Mouse (Mus musculus) embryonic stem cell, embryonic (primary cell): ENCODE results near the gene Gm10491.
"Not testable (repeated sequence)": the region's sequence is repeated elsewhere in the genome, so short reads cannot be mapped to it uniquely, and the experiment has no call there.

Experiments
- CTCF ChIA-PET, 4 experiments: fragments of 300-600 bp in 2 of 4; fragments of 350-600 bp in 2 of 4; sonication (Branson Sonifier 250); formaldehyde crosslinking; loops; one replicate each; lab custom pipeline; 2022; ENCODE audit warnings: inconsistent platforms in 2 of 4; lab: Charles Lee
- POLR2A ChIA-PET, 4 experiments: fragments of 300-600 bp in 2 of 4; fragments of 350-600 bp in 2 of 4; sonication (Branson Sonifier 250); formaldehyde crosslinking; loops; one replicate each; lab custom pipeline; 2022; ENCODE audit warnings: antibody characterized with exemption in 4 of 4, inconsistent platforms in 1 of 4; lab: Charles Lee

Gene Gm10491

DNA sequence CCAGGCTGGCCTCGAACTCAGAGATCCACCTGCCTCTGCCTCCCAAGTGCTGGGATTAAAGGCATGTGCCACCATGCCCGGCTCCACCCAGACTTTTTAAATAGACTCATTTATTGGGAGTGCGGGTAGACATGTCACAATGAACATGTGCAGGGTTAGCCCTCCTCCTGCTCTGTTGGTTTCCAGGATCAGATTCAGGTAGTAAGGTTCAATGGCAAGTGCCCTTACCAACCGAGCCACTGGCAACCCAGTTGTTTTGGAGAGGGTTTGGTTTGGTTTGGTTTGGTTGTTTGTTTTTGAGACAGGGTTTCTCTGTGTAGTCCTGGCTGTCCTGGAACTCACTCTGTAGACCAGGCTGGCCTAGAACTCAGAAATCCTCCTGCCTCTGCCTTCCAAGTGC is 1.6 kb upstream of the Gm10491 start, which contains the start of gene Gm10490:
Gene Gm10490 (plus strand): TSS at position 301 of the 400 bp plus-strand sequence.
- POLR2A ChIA-PET, result not testable (repeated sequence)
- CTCF ChIA-PET, result interaction anchor here in 1 of 4 experiments (1.1 kb wide), 1 partner anchor 107 kb away, joined by 3 read pairs; no protein-coding TSS in a partner anchor

DNA sequence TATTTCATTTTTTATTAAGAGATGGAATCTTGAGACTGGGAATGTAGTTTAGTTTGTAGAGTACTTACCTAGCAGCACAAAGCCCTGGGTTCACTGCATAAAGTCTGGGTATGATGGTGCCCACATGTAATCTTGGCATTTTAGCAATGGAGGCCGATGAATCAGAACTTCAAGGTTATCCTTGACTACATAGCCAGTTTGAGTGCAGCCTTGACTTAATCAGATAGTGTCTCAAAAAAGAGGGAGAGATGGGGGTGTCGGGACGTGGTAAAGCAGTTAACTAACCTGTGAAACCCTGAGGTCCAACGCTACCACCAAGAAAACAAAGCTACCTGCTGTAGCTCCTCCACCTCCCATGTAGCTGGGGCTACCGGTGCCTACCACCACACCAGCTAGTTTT is 3.2 kb downstream of the Gm10491 start:
- ChIA-PET CTCF (interaction anchor here in 1 of 4 experiments (0.8 kb wide), 1 partner anchor 111 kb away, joined by 3 read pairs; no protein-coding TSS in a partner anchor), POLR2A (no interaction called here)

DNA sequence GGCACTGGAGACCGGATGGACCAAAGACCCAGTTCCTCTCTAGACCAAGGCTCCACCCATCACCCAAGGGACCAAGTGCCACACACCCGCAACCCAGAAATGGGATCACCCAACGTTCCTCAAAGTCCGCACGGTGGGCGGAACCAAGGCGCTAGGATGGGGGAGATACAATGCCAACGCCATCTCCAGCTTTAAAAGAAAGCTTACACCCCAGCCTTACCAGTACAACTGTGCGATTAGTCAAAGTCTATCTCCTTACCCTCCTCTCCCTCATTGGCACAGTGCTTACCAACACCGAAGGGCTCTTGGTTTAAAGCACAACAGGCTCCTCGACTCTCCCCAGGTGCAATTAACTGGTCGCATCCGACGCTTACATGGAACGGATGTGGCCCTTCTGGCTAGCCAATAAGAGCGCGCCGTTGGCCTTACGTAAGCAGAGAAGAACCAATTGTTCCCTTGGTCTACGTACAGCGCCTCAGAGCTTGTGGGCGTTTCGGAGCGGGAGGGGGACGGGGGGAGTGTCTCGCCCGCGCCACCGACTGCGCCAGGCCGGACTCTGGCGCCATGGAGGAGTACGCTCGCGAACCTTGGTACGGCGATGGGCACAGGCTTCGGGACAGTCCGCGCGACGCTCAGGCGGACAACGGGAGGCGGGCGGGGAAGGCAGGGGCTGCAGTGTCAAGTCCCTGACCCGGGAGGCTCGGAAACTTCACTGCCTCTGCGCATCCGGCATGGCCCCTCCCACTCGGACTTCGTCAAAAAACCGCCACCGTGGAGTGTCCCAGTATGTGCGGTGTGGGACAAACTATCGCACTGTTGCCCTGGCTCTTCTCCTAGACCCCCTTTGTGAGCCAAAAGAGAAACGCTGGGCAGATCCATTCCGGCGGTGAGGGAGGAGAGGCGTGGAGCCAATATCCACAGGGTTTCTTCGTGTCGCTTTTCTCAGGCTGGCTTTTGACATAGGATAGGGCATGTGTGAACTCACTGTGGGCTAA is 8.5 kb downstream of the Gm10491 start, which contains the start of the genes Pqbp1 and Timm17b:
Gene Pqbp1 (minus strand): TSS at position 390 of the 995 bp plus-strand sequence.
Gene Timm17b (plus strand): TSS at position 478 of the 995 bp plus-strand sequence.
- CTCF ChIA-PET, result interaction anchor here in 3 of 4 experiments (0.5 to 1.6 kb wide), 6 partner anchors 11 to 205 kb away, joined by 3 to 4 read pairs (median 3); no protein-coding TSS in a partner anchor
- POLR2A ChIA-PET, result interaction anchor here in 3 of 4 experiments (0.6 to 2.3 kb wide), 21 partner anchors 9 to 175 kb away, joined by 3 to 15 read pairs (median 3); partner anchors contain the start of genes Slc35a2 (in 2 of the 3), Hdac6 (in 1 of the 3), Otud5 (in 1 of the 3) and Suv39h1 (in 1 of the 3)

DNA sequence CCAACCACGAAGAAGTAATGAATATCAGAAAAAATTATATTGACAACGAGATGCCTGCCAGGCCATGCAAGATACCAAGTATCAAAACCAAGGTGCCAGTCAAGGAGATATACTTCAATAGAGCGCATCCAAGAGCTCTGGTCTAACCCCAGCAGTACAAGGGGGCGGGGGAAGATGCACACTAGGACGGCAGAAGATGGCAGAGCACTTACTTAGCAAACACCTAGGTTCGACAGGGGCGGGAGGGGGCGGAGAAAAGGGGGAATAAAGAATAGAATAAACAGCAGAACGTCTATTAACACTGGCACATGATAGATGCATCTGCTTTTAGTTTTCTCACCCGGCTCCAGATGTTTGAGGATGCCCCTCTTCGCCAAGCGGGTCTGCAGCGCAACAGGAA is 9.4 kb downstream of the Gm10491 start:
- ChIA-PET POLR2A (interaction anchor here in 2 of 4 experiments (0.6 to 2.3 kb wide), 7 partner anchors 13 to 134 kb away, joined by 3 to 15 read pairs (median 3); partner anchors contain the start of genes Slc35a2 (in 2 of the 2) and Otud5 (in 1 of the 2)), CTCF (interaction anchor here in 3 of 4 experiments (0.5 to 1.6 kb wide), 4 partner anchors 10 to 206 kb away, joined by 3 to 4 read pairs (median 4); no protein-coding TSS in a partner anchor)

DNA sequence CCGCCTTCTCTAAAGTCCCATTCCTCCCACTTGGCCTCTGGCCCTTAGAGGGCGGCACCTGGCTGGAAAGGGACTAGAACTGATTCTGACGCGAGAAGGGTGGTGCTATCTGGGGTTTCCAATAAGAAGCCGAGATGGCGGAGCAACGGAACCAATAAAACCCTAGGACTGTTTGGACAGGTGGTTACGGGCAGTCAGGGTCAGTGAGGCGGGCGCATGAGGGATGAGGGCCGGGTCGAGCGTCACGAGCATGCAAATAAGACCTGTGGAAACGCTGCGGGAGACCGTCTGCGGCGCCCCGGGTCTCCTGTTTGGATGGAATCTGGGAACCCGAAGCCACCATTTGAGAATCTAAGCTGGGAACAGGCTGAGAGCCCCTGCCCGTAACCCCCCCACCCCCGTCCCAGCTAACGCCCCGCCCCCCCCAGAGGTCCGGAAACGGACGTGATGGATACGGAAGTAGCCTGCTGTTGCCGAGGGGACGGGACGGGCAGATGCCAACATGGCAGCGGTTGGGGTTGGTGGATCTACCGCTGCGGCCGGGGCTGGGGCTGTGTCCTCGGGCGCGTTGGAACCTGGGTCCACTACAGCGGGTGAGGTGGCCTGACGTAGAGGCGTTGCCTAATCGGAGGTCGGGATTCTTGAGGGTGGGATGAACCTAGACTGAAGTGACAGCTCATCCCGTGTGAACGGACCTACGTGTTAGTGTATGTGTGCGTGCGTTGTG is 23.6 kb downstream of the Gm10491 start, which contains the start of gene Slc35a2:
Gene Slc35a2 (plus strand): TSS at position 188 of the 727 bp plus-strand sequence.
- POLR2A ChIA-PET, result interaction anchor here in 2 of 4 experiments (0.6 to 3.5 kb wide), 21 partner anchors 9 to 508 kb away, joined by 3 to 15 read pairs (median 3); partner anchors contain the start of genes Pqbp1 (in 2 of the 2), Timm17b (in 2 of the 2), Eras (in 1 of the 2) and Rbm3 (in 1 of the 2)
- CTCF ChIA-PET, result no interaction called here

DNA sequence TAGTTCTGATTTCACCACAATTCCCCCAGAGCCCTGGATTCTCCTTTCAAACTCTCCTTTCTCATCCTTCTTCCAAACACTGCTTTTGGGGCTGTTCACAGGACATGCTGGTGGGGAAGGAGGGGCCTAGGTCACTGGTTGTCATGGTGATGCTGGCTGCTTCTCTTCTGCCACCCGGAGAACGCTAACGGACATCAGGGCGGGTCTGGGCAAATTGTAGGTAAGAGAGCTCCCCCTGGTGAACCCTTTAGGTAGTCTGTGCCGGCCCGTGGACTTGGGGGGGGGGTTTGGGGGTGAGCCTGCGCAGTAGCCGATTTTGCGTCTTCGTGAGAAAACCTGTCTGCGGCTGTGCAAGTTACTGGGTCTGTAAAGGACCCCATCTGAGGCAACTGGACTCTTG is 27.8 kb downstream of the Gm10491 start:
- CTCF ChIA-PET, result interaction anchor here in 2 of 4 experiments (0.6 to 1.0 kb wide), 10 partner anchors 10 to 839 kb away, joined by 3 to 11 read pairs (median 4); partner anchors contain the start of genes Ccnb3 (in 1 of the 2) and Hdac6 (in 1 of the 2)
- POLR2A ChIA-PET, result interaction anchor here (0.6 to 1.0 kb wide), 8 partner anchors 10 to 977 kb away, joined by 3 to 5 read pairs (median 3); partner anchors contain the start of genes Pqbp1 (in 1 of the 4) and Timm17b (in 1 of the 4)

DNA sequence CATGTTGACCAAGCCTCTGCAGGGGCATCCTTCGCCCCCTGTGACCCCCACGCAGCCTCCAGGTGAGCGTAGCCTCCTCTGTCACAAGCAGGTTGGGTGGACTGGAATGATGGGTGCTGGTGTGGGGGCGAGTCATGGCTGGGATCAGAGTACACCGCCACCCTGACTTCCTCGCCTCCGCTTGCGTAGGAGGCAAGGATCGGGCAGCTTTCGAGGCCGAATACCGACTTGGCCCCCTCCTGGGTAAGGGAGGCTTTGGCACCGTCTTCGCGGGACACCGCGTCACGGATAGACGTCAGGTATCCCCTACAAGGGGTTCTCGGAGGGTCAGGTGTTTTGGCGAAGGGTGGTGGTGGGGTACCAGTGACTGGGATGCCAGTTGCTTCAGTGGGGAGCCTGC is 29.1 kb downstream of the Gm10491 start:
- POLR2A ChIA-PET, result interaction anchor here in 1 of 4 experiments (1.1 kb wide), 1 partner anchor 13 kb away, joined by 4 read pairs; no protein-coding TSS in a partner anchor

DNA sequence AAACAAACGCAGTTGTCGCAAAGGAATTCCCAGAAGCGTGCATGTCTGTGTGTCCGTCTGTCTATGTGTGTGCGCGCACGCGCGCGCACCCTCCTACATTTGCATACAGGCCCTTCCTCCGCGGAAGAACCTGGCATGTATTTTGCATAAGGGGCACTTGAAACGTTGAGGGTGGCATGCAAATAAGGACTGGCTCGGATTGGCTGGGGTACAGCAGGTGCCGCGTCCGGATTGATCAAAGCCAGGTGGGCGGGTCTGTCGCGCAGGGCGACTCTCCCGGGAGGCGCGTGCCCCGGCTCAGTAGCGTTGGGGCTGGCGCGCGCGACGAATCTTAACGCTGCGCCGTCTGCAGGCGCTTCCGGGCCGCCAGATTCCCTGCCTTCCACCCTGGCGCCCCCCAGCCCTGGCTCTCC is 29.6 kb downstream of the Gm10491 start, which contains the start of gene Pim2:
Gene Pim2 (plus strand): TSS at position 256 of the 413 bp plus-strand sequence.
- CTCF ChIA-PET, result no interaction called here
- POLR2A ChIA-PET, result interaction anchor here in 1 of 4 experiments (1.1 to 1.2 kb wide), 2 partner anchors 13 to 21 kb away, joined by 4 read pairs; partner anchors contain the start of genes Pqbp1 and Timm17b

More for the DNA sequence above, 29.1 kb downstream of the Gm10491 start:
- CTCF ChIA-PET, result no interaction called here

DNA sequence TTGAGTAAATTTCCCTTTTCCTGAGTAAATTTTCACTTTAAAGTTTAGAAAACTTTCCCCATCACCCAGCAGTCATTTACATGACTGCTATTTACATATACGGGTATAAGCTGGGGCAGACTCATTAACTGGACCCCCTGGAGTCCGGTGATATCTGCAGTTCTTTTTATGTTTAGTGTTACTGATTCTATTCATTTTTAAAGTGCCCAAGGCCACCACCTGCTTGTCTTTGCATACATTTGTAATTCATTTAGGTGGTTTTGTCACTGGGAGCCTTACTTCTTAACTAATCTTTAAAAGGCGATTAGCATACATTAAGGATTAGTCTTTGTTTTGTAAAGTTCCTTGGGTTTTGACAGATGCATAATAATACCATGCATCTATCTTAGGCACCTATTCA is 37.8 kb downstream of the Gm10491 start:
- CTCF ChIA-PET, result interaction anchor here in 2 of 4 experiments (0.5 to 0.8 kb wide), 4 partner anchors 10 to 322 kb away, joined by 3 to 5 read pairs (median 4); no protein-coding TSS in a partner anchor
- POLR2A ChIA-PET, result interaction anchor here in 3 of 4 experiments (0.7 to 1.8 kb wide), 14 partner anchors 10 to 263 kb away, joined by 3 to 7 read pairs (median 3); partner anchors contain the start of genes Hdac6 (in 2 of the 3), Otud5 (in 2 of the 3), Slc35a2 (in 1 of the 3) and Wdr13 (in 1 of the 3)

DNA sequence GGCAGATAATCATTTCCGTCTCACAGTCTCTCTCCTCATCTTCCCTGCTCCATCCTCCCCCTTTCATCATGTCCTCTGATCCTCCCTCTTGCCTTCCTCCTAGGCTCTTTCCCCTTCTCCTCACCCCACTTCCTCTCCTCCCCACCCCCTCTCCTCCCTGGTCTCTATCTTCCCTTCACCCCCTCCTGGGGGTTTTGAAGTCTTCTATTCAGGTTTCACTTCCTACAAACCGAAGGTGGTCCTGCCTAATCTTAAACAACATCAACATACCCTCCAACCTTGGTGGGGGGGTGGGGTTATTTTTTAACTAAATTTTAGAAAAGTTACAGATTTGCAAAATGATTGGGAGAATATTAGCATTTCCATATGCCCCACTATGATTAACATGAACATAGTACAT is 39.1 kb downstream of the Gm10491 start:
- ChIA-PET POLR2A (no interaction called here), CTCF (no interaction called here)

DNA sequence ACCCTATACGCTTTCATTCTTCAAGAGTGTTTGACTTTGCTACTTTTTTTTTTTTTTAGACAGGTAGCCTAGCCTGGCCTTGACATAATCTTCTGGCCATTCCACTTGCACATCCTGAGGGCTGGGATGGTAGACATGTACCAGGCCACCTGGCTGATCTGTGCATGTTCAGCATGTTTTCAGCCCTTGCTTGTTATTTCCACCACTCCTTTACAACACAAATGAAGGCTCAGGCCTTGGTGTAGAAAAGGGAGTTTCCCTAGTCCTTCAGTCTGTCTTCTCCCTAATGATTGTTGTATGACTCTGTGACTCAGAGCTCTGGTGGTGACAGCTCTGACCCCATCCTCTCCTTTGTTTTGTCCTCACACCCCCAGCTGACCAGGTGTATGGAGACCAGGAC is 40.5 kb downstream of the Gm10491 start:
- POLR2A ChIA-PET, result interaction anchor here in 1 of 4 experiments (0.7 kb wide), 1 partner anchor 90 kb away, joined by 5 read pairs; no protein-coding TSS in a partner anchor
- CTCF ChIA-PET, result no interaction called here

DNA sequence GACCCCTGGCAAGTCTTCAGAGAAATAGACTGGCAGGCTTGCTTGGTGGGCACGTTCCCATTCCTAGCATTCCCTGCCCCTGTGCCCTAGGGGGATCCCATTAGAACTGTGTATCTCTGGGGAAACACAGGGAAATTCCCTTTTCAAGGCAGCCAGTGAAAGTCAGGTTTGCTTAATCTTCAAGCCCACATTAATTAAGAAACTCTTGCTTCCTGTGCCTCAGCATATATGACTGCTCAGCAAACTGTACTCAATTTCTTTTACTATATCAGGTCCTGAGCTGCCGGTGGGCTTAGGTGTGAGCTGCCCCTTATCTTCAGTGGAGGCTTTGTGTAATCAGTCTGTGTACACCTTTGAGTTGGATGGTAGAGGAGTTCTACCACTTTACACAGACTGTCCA is 41.8 kb downstream of the Gm10491 start:
- ChIA-PET POLR2A (interaction anchor here in 2 of 4 experiments (0.7 to 1.7 kb wide), 3 partner anchors 10 to 83 kb away, joined by 3 to 9 read pairs (median 4); partner anchors contain the start of gene Pim2 (in 1 of the 2)), CTCF (no interaction called here)

DNA sequence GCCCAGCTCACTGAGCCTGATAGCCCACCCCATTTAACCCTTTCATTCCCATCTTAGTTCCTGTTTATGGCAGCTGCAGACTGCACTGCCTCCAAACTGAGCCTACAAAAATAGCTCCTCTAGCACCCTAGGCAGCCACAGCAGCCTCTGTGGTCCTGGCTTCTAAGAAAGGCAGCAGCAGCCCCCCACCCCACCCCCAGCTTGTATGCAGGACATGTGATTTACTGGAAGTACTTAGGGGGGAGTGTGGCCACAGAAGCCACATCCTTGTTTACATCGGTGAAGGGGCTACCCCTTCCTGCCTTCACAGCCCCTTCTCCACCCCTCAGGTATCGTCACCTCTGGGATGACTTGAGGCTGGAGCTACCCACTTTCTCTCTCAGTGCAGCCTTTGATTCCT is 42.3 kb downstream of the Gm10491 start:
- POLR2A ChIA-PET, result interaction anchor here in 2 of 4 experiments (0.7 to 1.7 kb wide), 2 partner anchors 9 to 13 kb away, joined by 3 to 4 read pairs; partner anchors contain the start of gene Pim2 (in 1 of the 2)
- CTCF ChIA-PET, result interaction anchor here in 1 of 4 experiments (0.8 to 0.9 kb wide), 2 partner anchors 24 to 40 kb away, joined by 3 read pairs; no protein-coding TSS in a partner anchor

DNA sequence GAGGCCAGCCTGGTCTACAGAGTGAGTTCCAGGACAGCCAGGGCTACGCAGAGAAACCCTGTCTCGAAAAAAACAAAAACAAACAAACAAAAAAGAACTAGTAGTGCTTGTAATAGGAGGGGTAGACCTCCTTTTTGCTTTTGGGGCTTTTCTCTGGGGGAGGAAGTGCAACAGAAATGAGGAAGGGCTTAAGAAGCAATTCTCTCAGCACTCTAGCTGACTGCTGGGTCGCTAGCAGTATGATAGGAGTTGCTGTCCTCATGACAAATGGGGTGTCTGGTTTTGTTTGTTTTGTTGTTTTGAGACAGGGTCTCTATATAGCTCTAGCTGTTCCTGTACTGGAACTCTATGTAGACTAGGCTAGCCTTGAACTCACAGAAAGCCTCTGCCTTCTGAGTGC is 43.1 kb downstream of the Gm10491 start:
- ChIA-PET POLR2A (interaction anchor here in 2 of 4 experiments (1.3 to 1.7 kb wide), 2 partner anchors 14 to 19 kb away, joined by 3 to 4 read pairs; partner anchors contain the start of gene Pim2 (in 1 of the 2)), CTCF (interaction anchor here in 1 of 4 experiments (0.8 to 0.9 kb wide), 2 partner anchors 23 to 39 kb away, joined by 3 read pairs; no protein-coding TSS in a partner anchor)

DNA sequence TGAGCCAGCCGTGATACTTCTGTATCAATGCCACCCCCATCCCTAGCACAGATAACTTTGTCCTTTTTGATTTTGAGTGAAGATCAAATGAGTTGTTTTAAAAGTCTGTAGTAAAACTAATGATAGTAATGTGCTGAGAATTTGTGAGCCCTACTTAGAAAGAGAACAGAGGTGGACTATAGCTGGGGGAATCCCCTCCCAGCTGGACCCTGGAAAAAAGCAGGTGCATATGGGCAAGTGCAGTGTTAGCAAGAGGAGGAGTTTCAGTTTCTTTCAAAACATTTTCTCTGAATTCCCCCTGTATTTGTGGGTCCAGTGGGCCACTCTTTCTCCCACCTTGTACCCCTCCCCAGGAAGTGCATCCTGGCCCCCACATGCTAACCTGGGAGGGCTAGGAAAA is 44.5 kb downstream of the Gm10491 start:
- ChIA-PET POLR2A (no interaction called here), CTCF (no interaction called here)

DNA sequence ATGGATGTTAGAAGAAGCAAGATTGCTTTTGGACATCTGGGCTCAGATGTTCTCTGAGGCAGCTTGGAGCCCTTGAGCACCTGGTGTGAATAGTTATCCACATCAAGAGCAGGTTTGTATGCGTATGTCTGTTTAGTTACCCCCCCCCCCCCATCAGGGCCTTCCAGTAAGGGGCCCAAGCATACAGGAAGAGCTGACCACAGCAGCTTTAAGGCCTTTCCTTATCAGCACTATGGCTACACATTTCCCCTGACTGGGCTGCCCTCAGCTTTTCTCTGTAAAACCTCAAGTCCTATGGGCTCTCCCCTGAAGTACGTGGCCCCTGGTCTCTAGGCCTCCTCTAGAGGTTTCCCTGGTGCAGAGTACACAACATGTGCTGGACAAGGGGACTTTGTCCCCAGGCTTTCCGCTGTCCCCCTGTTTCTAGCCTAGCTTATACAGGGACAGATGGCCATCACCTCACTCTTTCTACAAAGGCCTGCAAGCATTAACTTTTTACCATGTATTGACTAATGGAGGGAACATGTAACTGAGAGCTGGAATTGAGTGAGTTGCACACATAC is 48.4 kb downstream of the Gm10491 start:
- CTCF ChIA-PET, result no interaction called here
- POLR2A ChIA-PET, result interaction anchor here in 2 of 4 experiments (0.7 to 1.4 kb wide), 3 partner anchors 14 to 116 kb away, joined by 3 to 5 read pairs (median 4); no protein-coding TSS in a partner anchor
